Mouse (Mus musculus) mammary gland, adult 2 months (tissue): ENCODE results near the gene Cramp1l. TPM values are rescaled to one million over a fixed set of nuclear protein-coding genes. Genes with fewer than 3 reads are reported as not detected.

Experiments
- polyA plus RNA-seq: library from polyadenylated mRNA; depleted of rRNA; stranded (reverse); fragments of >200 nt; gene quantifications from 2 replicates; pipeline ENCODE4 v1.2.3, GENCODE M21; 2012; ENCODE audit warnings: low replicate concordance; rRNA removed

The Cramp1l gene
- polyA plus RNA-seq: 17.1 and 23.3 TPM in 2 replicates

DNA sequence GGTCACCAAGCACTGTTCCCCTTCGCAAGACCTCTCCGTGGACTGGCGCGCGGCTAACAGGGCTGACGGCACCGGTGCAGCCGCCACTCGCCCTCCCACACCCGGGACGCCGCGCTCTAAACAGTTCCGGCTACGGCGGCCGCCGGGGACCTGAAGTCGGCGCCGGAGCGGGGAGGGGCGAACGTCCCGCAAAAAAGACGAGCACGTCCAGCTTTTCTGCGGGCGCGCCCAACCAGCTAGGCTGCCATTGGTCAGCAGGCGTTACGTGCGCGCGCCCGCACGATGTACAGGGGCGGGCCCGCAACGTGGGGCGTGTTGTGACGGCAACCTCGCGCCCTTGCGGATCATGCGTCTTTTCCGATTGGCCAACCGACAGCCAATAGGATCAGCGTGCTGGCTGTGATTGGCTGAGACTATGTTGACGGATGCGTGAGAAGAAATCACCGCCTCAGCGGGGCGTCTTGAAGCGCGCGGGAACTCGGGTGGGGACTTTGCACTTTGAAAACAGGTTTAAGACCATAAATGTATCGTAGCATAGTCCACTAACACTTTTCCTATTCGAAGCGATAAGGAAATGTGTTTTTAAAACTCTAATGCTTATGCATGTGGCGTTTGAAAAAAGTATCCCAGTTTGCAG, at the start of gene Cramp1l, which contains the start of gene Ift140:
Gene Cramp1l, minus strand, starts transcription at position 134 of the 637 bp plus-strand sequence.
Gene Ift140, plus strand, starts transcription at position 431 of the 637 bp plus-strand sequence.

DNA sequence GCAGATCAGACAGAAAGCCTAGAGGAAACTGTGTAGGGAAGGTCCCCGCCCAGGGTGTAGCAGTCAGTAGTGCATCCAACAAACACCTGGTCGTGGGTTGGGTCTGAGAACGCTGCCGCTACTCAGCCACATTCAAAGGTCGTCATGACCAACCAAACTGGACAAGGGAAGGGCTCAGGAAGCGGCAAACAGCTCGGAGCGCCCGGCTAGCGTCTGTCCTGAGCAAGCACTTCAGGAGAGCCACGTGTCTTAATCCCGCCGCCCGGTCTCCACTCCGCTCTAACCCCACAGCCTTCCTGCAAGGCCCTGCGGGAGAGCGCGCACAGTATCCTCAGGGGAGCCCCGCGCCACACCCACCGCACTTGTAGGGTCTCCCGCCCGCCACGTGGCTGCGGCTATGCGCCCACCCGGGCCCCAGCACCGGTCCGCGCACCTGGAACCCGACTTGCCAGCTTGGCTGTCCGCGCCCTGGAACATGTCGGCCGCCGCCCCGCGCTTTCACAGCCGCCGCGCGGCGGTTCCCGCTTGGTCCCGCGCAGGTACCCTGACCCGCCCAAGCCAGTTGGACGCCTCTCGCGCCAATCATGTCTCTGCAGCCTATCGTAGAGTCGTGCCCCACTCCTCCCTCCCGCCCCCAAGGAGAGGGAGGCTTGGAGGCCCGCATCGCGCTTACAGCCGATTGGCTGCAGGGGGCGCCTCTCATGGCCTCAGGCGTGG, 55.3 kb downstream of the Cramp1l start, which contains the start of gene Jpt2:
Gene Jpt2, minus strand, starts transcription at position 555 of the 717 bp plus-strand sequence.

DNA sequence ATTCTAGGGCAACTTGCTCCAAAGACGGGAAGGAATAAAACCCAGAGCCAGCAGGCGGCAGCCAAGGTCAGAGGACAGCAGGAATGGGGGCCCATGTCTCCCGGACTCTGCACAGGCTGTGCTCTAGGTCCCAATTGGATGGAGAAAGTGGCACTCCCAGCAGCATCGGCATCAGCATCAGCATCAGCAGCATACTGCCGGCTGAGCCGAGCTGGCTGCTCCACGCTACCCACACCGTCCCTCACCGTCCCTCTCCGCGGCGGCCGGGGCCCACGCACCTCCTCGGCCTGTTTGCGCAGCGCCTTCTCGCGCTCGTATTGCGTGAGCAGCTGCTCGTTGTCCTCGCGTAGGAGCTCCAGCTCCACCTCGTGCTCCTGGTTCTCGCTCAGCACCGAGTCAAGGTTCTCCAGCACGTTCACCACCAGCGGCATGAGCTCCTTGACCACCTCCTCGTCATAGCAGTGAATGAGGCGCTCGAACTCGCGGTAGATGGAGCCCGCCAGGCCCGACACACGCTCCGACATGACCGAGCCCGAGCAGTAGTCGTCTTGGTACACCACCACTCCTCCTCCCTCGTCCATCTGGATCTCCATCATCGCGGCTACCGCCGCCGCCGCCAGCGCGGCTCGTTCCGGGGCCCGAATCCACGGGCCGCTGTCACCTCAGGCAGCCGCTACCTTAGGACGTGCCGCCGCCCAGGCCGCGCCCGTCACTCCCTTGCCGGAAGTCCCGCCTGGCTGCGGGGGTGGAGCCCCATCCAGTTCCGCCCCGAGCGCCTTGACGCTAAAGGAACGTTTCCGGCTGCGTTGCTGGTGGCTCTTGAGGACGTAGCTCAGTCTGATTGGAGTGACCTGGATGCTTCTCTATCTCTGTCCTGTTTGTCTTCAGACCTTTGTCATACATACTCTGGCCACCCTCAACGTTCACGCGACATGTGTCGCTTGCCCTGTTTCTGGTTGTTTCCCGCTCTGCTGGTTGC, 79.0 kb downstream of the Cramp1l start, which contains the start of gene Mapk8ip3:
Gene Mapk8ip3, minus strand, starts transcription at position 719 of the 979 bp plus-strand sequence.

Other genes with a start within 250 kb of the Cramp1l start
- gene Meiob, start 211.5 kb downstream of the Cramp1l start, polyA plus RNA-seq: 0.16 TPM in 1 of 2 replicates, not detected in the other
- gene Hagh, start 175.6 kb downstream of the Cramp1l start, polyA plus RNA-seq: 160 and 221 TPM in 2 replicates
- 13.5 and 15.0 TPM in 2 replicates for gene Fahd1, start 165.4 kb downstream of the Cramp1l start, polyA plus RNA-seq
- gene Igfals, start 149.8 kb downstream of the Cramp1l start, polyA plus RNA-seq: 66.4 and 103 TPM in 2 replicates
- 35.0 and 44.2 TPM in 2 replicates for gene Nubp2, start 129.4 kb downstream of the Cramp1l start, polyA plus RNA-seq
- gene Spsb3, start 129.1 kb downstream of the Cramp1l start, polyA plus RNA-seq: 84.0 and 161 TPM in 2 replicates
- gene Eme2, start 120.7 kb downstream of the Cramp1l start, polyA plus RNA-seq: 35.4 and 48.3 TPM in 2 replicates
- 108 and 263 TPM in 2 replicates for gene Mrps34, start 120.7 kb downstream of the Cramp1l start, polyA plus RNA-seq
- 50.7 and 54.5 TPM in 2 replicates for gene Nme3, start 119.3 kb downstream of the Cramp1l start, polyA plus RNA-seq
- gene Mapk8ip3, start 78.8 kb downstream of the Cramp1l start, polyA plus RNA-seq: 128 and 130 TPM in 2 replicates
- 5.4 and 11.3 TPM in 2 replicates for gene Jpt2, start 55.1 kb downstream of the Cramp1l start, polyA plus RNA-seq
- 14.5 and 16.9 TPM in 2 replicates for gene Ift140, start 297 bp upstream of the Cramp1l start, polyA plus RNA-seq
- 39.7 and 51.0 TPM in 2 replicates for gene Tmem204, start 67.8 kb upstream of the Cramp1l start, polyA plus RNA-seq
- gene Telo2, start 100.2 kb upstream of the Cramp1l start, polyA plus RNA-seq: 25.0 and 25.6 TPM in 2 replicates
- gene Ptx4, start 105.0 kb upstream of the Cramp1l start, polyA plus RNA-seq: 0.20 TPM in 1 of 2 replicates, not detected in the other
- gene Clcn7, start 117.6 kb upstream of the Cramp1l start, polyA plus RNA-seq: 37.0 and 43.4 TPM in 2 replicates
- not detected in 2 replicates for gene Ccdc154, start 146.7 kb upstream of the Cramp1l start, polyA plus RNA-seq
- gene Gm38655, start 159.7 kb upstream of the Cramp1l start, polyA plus RNA-seq: not detected in 2 replicates
- gene BC003965, start 168.8 kb upstream of the Cramp1l start, polyA plus RNA-seq: 12.1 and 15.0 TPM in 2 replicates
- 16.7 and 34.5 TPM in 2 replicates for gene Unkl, start 172.6 kb upstream of the Cramp1l start, polyA plus RNA-seq
- gene Gnptg, start 224.3 kb upstream of the Cramp1l start, polyA plus RNA-seq: 33.3 and 36.1 TPM in 2 replicates
- 19.2 and 25.1 TPM in 2 replicates for gene Tsr3, start 224.4 kb upstream of the Cramp1l start, polyA plus RNA-seq
- gene Baiap3, start 240.6 kb upstream of the Cramp1l start, polyA plus RNA-seq: 6.9 and 16.3 TPM in 2 replicates